ENCODE assay signal across 8 mouse cellular contexts in genomic region chr5:76951106-76952027, GRCm38 (mm10). TPM values are rescaled to one million over a fixed set of nuclear protein-coding genes. Genes with fewer than 3 reads are reported as not detected.
A peak's percentile ranks its signal among the peaks of the same experiment; 100 is the strongest.
DNase-seq lines count a peak whose midpoint lies in the region; ATAC-seq and TF ChIP-seq lines count a peak whose summit lies in the region.

Gene Paics (plus strand): TSS chr5:76951307.
Gene Ppat (minus strand): TSS chr5:76951578.

- no peak for TF ChIP-seq CTCF in bone marrow macrophage, adult 2 months (IDR thresholded peaks at IDR 0.05; ENCODE audit: low read depth, low read length)
- TF ChIP-seq CTCF in embryonic fibroblast, embryonic 13.5 days (IDR thresholded peaks at IDR 0.05; ENCODE audit: borderline replicate concordance, insufficient read depth, low read length), result no peak

- H3K4me1 ChIP-seq in bone marrow macrophage, adult 2 months (ENCODE audit: control insufficient read depth, insufficient read depth, low read length), result peaks cover 32% of the 10 kb centered on the region
- 0 out of 2 replicates have a peak, but pooled peaks cover 4% of the 10 kb centered on the region for H3K4me1 ChIP-seq in embryonic fibroblast, embryonic 13.5 days (ENCODE audit: control insufficient read depth, insufficient read depth, low read length)
- peaks cover 44% of the 10 kb centered on the region for H3K4me1 ChIP-seq in heart, embryonic 10.5 days
- H3K4me1 ChIP-seq in kidney, embryonic 15.5 days, result peaks cover 36% of the 10 kb centered on the region

- no peaks in the 10 kb centered on the region for H3K27me3 ChIP-seq in heart, embryonic 10.5 days (ENCODE audit: insufficient read depth, poor library complexity, severe bottlenecking)
- H3K27me3 ChIP-seq in kidney, embryonic 15.5 days, result no peaks in the 10 kb centered on the region

- H3K4me3 ChIP-seq in bone marrow macrophage, adult 2 months (ENCODE audit: insufficient read depth, low read length), result peak within 1 kb of the TSS; percentile 71
- H3K4me3 ChIP-seq in embryonic fibroblast, embryonic 13.5 days (ENCODE audit: insufficient read depth, low read length), result peak within 1 kb of the TSS; percentile 92
- H3K4me3 ChIP-seq in heart, embryonic 10.5 days, result peak within 1 kb of the TSS; percentile 74
- peak within 1 kb of the TSS; percentile 66 for H3K4me3 ChIP-seq in kidney, embryonic 15.5 days (replicated peaks)

- DNase-seq in A20 (ENCODE audit: low read depth, low spot score) (peak; percentile 100), liver (peak; percentile 99)
- peak; percentile 99 for DNase-seq in heart, embryonic 10.5 days (ENCODE audit: low spot score)
- peak; percentile 99 for DNase-seq in spleen, postnatal 4 days (ENCODE audit: low spot score in 2 of 2)

- H3K27ac ChIP-seq in bone marrow macrophage, adult 2 months (ENCODE audit: insufficient read depth, low read depth, low read length), result peak within 1 kb of the TSS; percentile 65
- peak within 1 kb of the TSS; percentile 54 for H3K27ac ChIP-seq in embryonic fibroblast, embryonic 13.5 days (ENCODE audit: insufficient read depth, low read length)
- H3K27ac ChIP-seq in heart, embryonic 10.5 days, result peak within 1 kb of the TSS; percentile 93
- peak within 1 kb of the TSS; percentile 94 for H3K27ac ChIP-seq in kidney, embryonic 15.5 days

- H3K4me2 ChIP-seq in kidney, embryonic 15.5 days, result peak within 1 kb of the TSS; percentile 76

- H3K9ac ChIP-seq in kidney, embryonic 15.5 days, result peak within 1 kb of the TSS; percentile 72

- H3K36me3 ChIP-seq in heart, embryonic 10.5 days, result peaks cover 28% of the 10 kb centered on the region
- H3K36me3 ChIP-seq in kidney, embryonic 15.5 days, result peaks cover 36% of the 10 kb centered on the region

- WGBS in heart, embryonic 10.5 days, result under 1% methylated on average over 81 of the region's 81 CpGs
- WGBS in kidney, embryonic 15.5 days, result under 1% methylated on average over 81 of the region's 81 CpGs

- TF ChIP-seq POLR2A in bone marrow macrophage, adult 2 months (IDR thresholded peaks at IDR 0.05; ENCODE audit: borderline replicate concordance, low read depth, low read length), result 0 out of 2 replicates have a peak, but pooled peaks have one; percentile 3
- peak; percentile 98 for TF ChIP-seq POLR2A in embryonic fibroblast, embryonic 13.5 days (IDR thresholded peaks at IDR 0.05; ENCODE audit: low read depth, low read length)

- H3K9me3 ChIP-seq in heart, embryonic 10.5 days, result no peaks in the 10 kb centered on the region
- no peaks in the 10 kb centered on the region for H3K9me3 ChIP-seq in kidney, embryonic 15.5 days (replicated peaks)

- peak; percentile 98 for ATAC-seq in kidney, embryonic 15.5 days (replicated peaks; ENCODE audit: low FRiP score)
- ATAC-seq in monocyte, adult 5-6 weeks (replicated peaks; ENCODE audit: insufficient number of reproducible peaks, low FRiP score, low TSS enrichment, poor library complexity, severe bottlenecking), result peak; percentile 96

RNA-seq across cellular contexts. Expression of gene Paics, which starts in this region (rescaled TPM):
- 109 and 118 TPM in 2 replicates for polyA plus RNA-seq in bone marrow macrophage, adult 2 months (2012; ENCODE audit: insufficient read depth, insufficient read length, missing spikeins)
- polyA plus RNA-seq in embryonic fibroblast, embryonic 13.5 days (2011; ENCODE audit: insufficient read length, low read depth, missing spikeins), result 162 and 173 TPM in 2 replicates
- 309 and 341 TPM in 2 replicates for polyA plus RNA-seq in heart, embryonic 10.5 days (2016; fragmentation: Nextera tagmentation; extraction: Ambion mirVana)
- 316 and 330 TPM in 2 replicates for polyA plus RNA-seq in kidney, embryonic 15.5 days (2015; fragmentation: Nextera tagmentation; extraction: Ambion mirVana)
- total RNA-seq in monocyte, adult 5-6 weeks (2017), result 99.4 to 104 TPM (median 104 TPM) in 3 replicates

RNA-seq across cellular contexts. Expression of gene Ppat, which starts in this region (rescaled TPM):
- polyA plus RNA-seq in bone marrow macrophage, adult 2 months (2012; ENCODE audit: insufficient read depth, insufficient read length, missing spikeins), result 5.4 and 7.6 TPM in 2 replicates
- polyA plus RNA-seq in embryonic fibroblast, embryonic 13.5 days (2011; ENCODE audit: insufficient read length, low read depth, missing spikeins), result 17.0 and 20.2 TPM in 2 replicates
- 47.4 and 54.9 TPM in 2 replicates for polyA plus RNA-seq in heart, embryonic 10.5 days (2016; fragmentation: Nextera tagmentation; extraction: Ambion mirVana)
- polyA plus RNA-seq in kidney, embryonic 15.5 days (2015; fragmentation: Nextera tagmentation; extraction: Ambion mirVana), result 40.1 and 43.6 TPM in 2 replicates
- total RNA-seq in monocyte, adult 5-6 weeks (2017), result 18.7 to 32.1 TPM (median 29.8 TPM) in 3 replicates

Comparison
In these comparisons a context has a peak if more than half of its experiments do, and no peak if none do; other contexts are left out.
1. Peak in every context shown above with its lines: DNase-seq, ATAC-seq, H3K4me3 ChIP-seq and H3K27ac ChIP-seq.